Mouse (Mus musculus) lung, postnatal 4 days (tissue): ENCODE results near the gene Mcu.

Experiments
- DNase-seq, 2 experiments: peaks; one replicate each; pipeline ENCODE4 v3.0.0; 2021

Mcu gene

DNA sequence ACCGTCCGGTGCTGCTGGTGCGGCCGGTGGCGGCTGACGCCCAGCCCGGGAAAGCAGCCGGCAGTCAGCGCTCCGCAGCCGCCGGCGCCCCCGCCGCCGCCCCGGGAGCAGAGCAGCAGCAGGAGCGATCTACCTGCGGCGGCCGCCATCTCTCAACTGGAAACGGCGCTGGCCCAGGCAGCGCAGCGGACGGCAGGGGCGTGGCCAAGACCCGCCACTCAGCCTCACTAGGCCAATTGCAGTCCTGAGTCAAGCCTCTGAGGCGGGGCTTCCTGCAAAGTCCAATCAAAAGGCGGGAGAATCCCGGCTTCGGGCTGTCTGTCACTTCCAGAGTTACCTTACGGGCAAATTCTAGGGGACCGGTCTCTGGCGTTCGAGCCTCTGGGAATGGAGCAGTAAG, at the start of gene Mcu:
Gene Mcu (minus strand): TSS at position 171 of the 400 bp plus-strand sequence.
- DNase-seq = peak; percentile 96 to 97

DNA sequence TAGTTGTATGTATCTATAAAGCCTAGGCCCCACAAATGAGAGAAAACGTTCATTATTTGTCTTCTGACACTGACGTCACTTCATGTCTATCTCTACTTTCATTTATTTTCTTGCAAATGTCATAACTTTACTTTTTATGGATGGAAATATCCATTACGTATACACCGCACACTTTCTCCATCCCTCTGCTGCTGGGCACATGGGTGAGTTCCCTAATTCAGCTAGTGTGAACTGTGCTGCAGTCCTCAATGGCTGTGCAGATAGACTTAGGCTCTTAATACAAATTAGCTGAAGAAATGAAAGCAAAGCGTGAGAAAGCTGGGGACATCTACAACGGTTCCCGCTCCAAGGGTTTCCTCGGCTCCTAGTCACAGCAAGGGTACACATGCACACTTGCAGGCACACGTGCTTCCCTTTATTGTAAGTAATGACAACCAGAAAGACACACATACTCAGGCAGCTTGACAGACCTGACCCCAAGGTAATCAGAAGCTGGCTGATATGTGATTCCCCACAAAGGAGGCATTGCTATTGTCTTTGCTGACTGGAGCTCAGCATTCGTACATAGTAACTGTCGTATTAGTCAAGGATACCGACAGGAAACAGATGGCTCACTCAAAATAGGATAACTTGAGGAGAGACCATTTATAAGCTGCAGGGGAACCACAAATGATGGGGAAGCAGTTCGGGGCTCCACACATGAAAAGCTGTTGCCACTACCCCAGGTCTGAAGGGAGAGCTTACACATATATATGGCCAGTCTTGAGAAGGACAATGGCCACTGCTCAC, 49.2 kb upstream of the Mcu start:
- no peak for DNase-seq

- DNase-seq = no peak
Measured at GRCm38 (mm10) chr10:59664765-59665164, 48.3 kb upstream of the Mcu start.

- no peak for DNase-seq
Measured at GRCm38 (mm10) chr10:59656799-59657198, 40.3 kb upstream of the Mcu start.

DNA sequence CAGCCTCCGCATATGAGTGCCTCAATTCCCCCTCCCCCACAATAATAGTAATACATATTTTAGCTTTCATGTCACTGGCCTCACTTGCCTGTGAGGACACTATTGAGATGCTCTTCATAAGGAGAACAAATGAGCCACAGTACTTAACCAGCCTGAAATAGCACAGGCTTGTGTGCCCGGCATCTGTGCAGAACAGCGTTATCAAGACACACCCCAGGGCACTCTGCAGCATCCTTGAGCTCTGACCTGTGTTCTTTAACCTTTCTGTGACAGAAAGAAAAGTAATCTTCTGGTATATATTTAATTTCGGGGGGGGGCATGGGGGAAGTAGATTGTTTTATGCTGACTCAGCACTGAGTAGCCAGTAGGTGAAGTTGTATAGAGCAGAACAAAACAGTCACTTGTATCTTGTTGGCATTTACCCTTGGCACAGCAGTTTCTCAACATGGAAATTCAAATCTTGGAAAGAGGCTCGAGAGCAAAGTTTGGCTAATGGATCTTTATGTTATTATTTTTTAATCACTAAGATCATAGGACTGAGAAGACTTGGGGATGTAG, 30.4 kb upstream of the Mcu start:
- no peak for DNase-seq

- no peak for DNase-seq
Measured at GRCm38 (mm10) chr10:59645153-59645552, 28.7 kb upstream of the Mcu start.

- DNase-seq = no peak
Measured at GRCm38 (mm10) chr10:59644710-59645109, 28.2 kb upstream of the Mcu start.

DNA sequence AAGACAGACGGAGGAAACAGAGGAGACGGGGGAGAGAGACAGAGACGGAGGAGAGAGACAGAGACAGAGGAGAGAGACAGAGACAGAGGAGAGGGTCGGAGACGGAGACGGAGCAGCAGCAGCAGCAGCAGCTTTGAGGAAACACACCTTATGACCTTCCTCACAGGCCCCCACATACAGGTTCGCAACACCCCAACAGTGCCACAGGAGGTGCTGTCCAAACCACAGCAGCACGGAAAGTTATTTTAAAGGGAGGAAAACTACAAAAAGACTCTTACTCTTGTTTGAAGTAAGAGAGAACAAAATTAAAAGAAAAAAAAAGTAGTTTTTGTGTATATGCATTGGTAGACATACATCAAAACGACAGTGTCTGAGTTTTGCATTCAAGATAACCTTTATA, 27.2 kb upstream of the Mcu start:
- no peak for DNase-seq

GRCm38 (mm10) chr10:59642659-59643377, 26.3 kb upstream of the Mcu start:
- no peak for DNase-seq

GRCm38 (mm10) chr10:59638576-59638975, 22.1 kb upstream of the Mcu start:
- DNase-seq = no peak

- DNase-seq = no peak
Measured at GRCm38 (mm10) chr10:59637596-59638124, 21.2 kb upstream of the Mcu start.

DNA sequence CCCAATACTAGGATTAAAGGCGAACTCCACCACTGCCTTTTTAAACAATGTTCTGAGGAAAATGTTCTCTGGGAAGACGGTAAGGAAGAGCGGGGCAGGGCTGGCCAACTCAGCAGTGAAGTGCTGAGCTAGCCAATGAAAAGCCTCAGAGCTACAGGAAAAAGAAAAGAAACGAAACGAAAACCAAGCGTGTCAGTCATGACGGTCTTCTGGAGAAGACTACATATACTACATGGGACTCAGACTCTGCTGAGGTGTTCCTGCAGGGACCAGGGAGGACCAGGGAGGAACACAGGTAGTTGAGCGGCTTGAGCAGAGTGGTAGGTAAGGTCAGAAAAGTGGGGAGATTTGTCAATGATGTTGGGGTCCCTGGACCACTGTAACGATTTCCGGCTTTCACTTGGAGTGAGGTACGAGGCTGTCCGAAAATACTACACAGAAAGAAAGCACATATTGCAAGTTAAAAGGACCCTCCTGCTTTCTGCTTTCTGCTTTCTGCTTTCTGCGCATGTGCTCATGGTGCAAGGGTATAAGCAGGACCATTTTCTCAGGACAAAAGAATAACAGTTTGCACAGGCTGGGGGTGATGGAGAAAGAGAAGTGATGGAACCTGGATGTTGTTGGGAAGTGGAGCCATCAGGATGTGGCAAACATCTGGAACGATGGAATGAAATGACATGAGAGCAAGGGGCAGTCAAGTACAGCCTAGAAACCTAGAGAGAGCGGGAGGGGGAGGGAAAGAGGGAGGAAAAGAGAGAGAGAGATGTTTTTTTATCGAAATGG, 20.4 kb upstream of the Mcu start:
- DNase-seq = no peak

DNA sequence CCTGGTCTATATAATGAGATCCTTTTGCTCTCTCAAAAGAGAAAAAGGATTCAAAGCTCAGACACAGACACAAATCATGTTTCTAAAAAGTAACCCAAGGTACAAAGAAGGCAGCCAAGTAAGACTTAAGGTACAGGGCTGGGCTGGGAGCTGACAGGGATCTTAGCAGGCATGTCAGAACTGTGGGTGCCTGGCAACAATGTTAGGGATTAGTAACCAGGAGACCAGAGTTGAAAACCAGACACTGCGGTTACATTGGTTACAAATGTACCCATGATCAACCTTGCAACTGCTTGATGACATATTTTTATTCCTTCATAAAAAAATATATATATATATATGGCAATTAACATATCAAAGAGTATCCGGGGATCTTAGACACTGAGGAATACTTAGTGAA, 19.6 kb upstream of the Mcu start:
- DNase-seq = no peak

DNA sequence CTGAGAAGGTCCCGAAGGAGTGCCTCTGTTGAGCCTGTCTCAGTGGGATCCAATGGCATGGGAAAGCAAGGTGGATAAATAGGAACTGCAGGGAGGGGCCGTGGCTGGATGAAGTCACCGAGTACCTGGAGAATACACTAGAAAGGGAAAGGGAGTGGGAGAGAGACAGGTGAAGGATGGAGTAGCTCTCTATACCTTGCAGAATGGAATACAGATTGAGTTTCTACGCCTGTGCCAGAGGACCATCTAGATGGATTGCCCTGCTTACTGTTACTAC, 13.0 kb upstream of the Mcu start:
- DNase-seq = no peak

DNA sequence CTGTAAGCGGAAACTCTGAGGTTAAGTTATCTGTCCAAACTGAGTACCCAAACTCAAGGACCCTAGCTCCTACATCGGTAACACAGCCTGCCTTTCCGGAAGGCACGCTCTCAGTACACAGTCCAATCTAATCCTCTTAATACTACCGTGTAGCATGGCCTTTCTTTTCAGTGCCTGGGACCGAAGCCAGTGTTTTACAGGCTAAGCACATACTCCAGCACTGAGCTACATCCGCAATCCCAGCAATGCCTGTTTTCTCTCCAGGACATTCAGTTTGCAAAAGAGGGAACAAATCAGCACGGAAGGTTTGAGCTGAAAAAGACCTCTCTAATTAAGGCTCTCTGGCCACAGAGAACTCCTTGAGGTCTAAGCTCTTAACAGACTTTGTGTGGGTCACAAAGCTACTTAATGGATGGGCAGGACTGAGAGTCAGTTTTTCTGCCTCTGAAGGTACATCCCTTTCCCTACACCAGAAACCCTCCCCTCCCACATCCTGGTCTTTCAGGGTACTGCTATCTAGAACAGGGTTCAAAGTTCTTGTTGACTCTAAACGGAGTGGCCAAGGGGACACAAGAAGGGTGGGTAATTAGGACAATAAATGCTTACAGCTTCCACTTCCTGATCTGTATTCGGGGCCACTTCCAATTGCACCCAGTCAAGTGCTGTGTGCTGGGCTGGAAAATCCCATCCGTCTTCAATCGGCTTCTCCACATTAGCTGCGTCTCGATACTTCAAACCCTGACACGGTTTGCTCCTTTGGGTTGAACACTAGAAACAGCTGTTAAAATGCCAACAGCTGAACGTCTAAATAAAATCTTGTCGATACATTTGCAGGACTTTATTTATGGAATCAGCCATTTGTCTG, 12.4 kb upstream of the Mcu start:
- no peak for DNase-seq

DNA sequence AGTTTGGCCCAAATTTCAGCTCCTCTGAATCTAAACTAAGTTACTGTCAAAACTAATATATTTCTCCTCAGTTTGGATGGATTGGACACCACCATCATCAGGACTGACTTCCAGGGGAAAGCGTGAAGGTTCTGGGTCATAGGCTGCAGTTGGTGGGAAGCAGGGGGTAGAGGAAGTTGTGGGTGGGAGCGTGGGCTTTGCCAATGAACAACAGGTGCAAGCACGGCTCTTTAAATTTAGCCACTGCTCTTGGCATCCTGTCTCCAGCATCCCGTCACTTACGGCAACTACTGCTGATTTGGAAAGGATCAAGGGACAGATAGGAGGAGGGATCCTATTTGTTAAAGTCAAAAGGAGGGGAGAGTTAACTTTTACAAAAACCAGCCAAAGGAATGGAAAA, 7.0 kb upstream of the Mcu start:
- no peak for DNase-seq

- DNase-seq = no peak
Measured at GRCm38 (mm10) chr10:59621355-59621754, 4.9 kb upstream of the Mcu start.

DNA sequence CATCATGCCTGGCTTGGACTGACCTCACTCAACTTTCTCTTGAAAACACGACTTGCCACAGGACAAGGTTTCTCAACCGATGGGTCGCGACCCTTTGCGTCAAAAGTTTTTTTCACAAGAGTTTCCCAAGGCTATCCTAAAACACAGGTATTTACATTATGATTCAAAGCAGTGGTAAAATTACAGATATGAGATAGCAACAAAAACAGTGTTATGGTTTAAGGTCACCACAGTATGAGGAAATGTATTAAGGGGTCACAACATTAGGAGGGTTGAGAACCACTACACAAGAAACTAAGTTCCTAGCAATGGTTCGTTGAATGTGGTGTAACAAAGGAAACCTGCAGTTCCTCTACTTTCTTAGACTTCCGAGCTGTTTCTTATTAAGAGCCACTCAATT, 1.3 kb upstream of the Mcu start:
- DNase-seq = no peak

GRCm38 (mm10) chr10:59615981-59616520, 441 bp downstream of the Mcu start, which contains the start of gene Gm10322:
Gm10322 (plus strand) TSS chr10:59616063.
- DNase-seq = peak; percentile 78 to 84

- no peak for DNase-seq
Measured at GRCm38 (mm10) chr10:59615411-59615810, 1.1 kb downstream of the Mcu start.

- DNase-seq = no peak
Measured at GRCm38 (mm10) chr10:59614141-59614540, 2.4 kb downstream of the Mcu start.

GRCm38 (mm10) chr10:59613276-59613675, 3.2 kb downstream of the Mcu start:
- no peak for DNase-seq
